Mouse (Mus musculus) embryonic facial prominence, embryonic 14.5 days (tissue): ENCODE results near the gene Pi16. TPM values are rescaled to one million over a fixed set of nuclear protein-coding genes. Genes with fewer than 3 reads are reported as not detected.

Experiments used
- ATAC-seq: fragments of 200-750 bp; cut with Nextera tagmentation; 2 replicates; pipeline ENCODE4 v1.8.0; 2017; ENCODE audit warnings: low read depth, moderate number of reproducible peaks, moderate TSS enrichment
- DNase-seq: peaks from one replicate; pipeline ENCODE4 v3.0.0-alpha.2; 2015; ENCODE audit warnings: low spot score
- H3K27ac ChIP-seq: fragments of 300-500 bp; sonication (generic); replicated peaks from 2 replicates; pipeline ENCODE4 v1.5.1; 2014; ENCODE audit warnings: low read depth, mild to moderate bottlenecking, low read length, moderate library complexity
- H3K27me3 ChIP-seq: fragments of 300-500 bp; sonication (generic); replicated peaks from 2 replicates; pipeline ENCODE4 v1.6.1; 2014; ENCODE audit warnings: low read length; ENCODE audit not compliant: control insufficient read depth, insufficient read depth
- H3K36me3 ChIP-seq: fragments of 300-500 bp; sonication (generic); 2 replicates; pipeline ENCODE4 v1.6.1; 2014; ENCODE audit warnings: low read length, mixed read lengths; ENCODE audit not compliant: control insufficient read depth, insufficient read depth
- H3K4me1 ChIP-seq: fragments of 300-500 bp; sonication (generic); 2 replicates; pipeline ENCODE4 v1.6.1; 2014; ENCODE audit warnings: antibody characterized with exemption, low read length; ENCODE audit not compliant: control insufficient read depth, insufficient read depth
- H3K4me2 ChIP-seq: fragments of 300-500 bp; sonication (generic); 2 replicates; pipeline ENCODE4 v1.6.1; 2014; ENCODE audit warnings: low read depth, mild to moderate bottlenecking, low read length, moderate library complexity, mixed read lengths
- H3K4me3 ChIP-seq: fragments of 300-500 bp; sonication (generic); 2 replicates; pipeline ENCODE4 v1.5.1; 2014; ENCODE audit warnings: low read depth, mild to moderate bottlenecking, low read length
- H3K9ac ChIP-seq: fragments of 300-500 bp; sonication (generic); 2 replicates; pipeline ENCODE4 v1.6.1; 2014; ENCODE audit warnings: low read depth, mild to moderate bottlenecking, low read length, moderate library complexity, mixed read lengths
- H3K9me3 ChIP-seq: fragments of 300-500 bp; sonication (generic); 2 replicates; pipeline ENCODE4 v1.6.1; 2016; ENCODE audit warnings: low read length; ENCODE audit not compliant: control insufficient read depth
- WGBS: fragments of 180-500 bp; shearing (Covaris S2); extraction: QIAGEN DNeasy Blood & Tissue Kit; methylation state at CpG from one replicate; pipeline ENCODE4 v1.1.7; 2014; 5-methylcytosine and 5-hydroxymethylcytosine counted together
- polyA plus RNA-seq: library from polyadenylated mRNA; unstranded; fragments of >200 nt; fragmentation: Nextera tagmentation; extraction: Ambion mirVana; gene quantifications from 2 replicates; pipeline ENCODE4 v1.2.1, GENCODE M21; 2014

Gene Pi16
- polyA plus RNA-seq, 1 experiment from 2014 or later, result 3.0 TPM

DNA sequence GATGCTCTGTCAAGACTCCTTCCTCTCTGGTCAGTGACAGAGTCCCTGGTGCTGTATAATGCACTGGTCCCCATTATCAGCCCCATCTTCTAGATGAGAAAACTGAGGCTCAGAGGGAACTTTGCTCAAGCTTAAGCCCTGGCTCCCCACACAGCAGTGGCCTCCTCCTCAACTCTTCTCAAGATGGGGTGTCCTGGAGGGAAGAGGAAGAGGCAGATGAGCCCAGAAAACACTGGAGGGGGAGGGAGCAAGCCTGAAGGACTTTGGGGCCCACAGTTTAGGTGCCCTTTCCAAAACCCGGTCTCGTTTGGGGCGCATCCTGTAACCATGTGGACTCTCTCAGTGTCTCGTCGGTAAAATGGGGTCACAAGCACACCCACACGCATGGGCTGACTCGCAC is 2.0 kb downstream of the Pi16 start:
- H3K36me3 ChIP-seq, result no peaks in the 10 kb centered on the region
- peaks cover 6% of the 10 kb centered on the region for H3K4me1 ChIP-seq
- no peak overlapping the region for H3K4me2 ChIP-seq
- H3K9ac ChIP-seq, result no peak overlapping the region
- ATAC-seq (no peak), DNase-seq (no peak)
- no peak overlapping the region for H3K4me3 ChIP-seq
- 84% methylated on average over 7 of the region's 7 CpGs for WGBS
- no peak overlapping the region for H3K27ac ChIP-seq
- H3K9me3 ChIP-seq, result no peaks in the 10 kb centered on the region
- peaks cover 25% of the 10 kb centered on the region for H3K27me3 ChIP-seq

DNA sequence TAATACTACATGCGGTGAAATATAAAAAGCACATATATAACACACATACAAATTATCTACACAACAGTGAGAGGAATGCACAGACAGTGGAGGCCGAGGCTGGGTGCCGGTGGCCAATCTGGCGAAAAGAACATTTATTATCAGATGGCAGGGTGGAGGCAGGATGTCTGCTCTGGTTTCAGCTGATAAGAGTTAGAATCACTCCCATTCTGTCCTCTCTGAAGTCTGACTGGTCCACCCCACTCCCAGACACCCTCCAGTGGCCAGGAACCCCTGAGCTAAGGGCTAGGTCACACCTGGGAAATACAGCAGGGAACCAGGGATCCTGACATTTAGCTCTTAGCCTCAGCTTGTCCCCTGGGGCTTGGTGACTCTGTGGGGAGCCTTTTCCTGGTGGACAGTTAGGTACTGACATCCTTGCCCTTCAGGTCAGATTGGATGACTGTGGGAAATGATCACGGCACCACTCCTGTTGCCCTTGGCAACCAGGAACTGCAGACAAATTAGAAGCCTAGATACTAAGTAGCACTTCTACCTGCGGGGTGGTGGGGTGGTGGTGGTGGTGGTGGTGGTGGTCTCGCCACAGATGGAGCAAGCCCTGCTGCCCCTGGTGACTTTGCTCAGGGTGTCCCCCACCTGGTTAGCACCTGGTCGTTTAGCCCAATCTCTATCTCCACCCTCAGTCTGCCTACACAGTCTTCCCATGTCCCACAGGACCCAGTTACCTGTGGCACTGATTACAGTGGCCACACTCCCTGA is 2.6 kb downstream of the Pi16 start:
- Histone ChIP-seq H3K9me3 (no peaks in the 10 kb centered on the region), H3K36me3 (no peaks in the 10 kb centered on the region), H3K4me1 (peaks cover 6% of the 10 kb centered on the region), H3K4me2 (no peak overlapping the region), H3K4me3 (no peak overlapping the region), H3K27me3 (peaks cover 25% of the 10 kb centered on the region), H3K27ac (no peak overlapping the region), H3K9ac (no peak overlapping the region)
- DNase-seq (no peak), ATAC-seq (no peak)
- 67% methylated on average over 7 of the region's 8 CpGs for WGBS

DNA sequence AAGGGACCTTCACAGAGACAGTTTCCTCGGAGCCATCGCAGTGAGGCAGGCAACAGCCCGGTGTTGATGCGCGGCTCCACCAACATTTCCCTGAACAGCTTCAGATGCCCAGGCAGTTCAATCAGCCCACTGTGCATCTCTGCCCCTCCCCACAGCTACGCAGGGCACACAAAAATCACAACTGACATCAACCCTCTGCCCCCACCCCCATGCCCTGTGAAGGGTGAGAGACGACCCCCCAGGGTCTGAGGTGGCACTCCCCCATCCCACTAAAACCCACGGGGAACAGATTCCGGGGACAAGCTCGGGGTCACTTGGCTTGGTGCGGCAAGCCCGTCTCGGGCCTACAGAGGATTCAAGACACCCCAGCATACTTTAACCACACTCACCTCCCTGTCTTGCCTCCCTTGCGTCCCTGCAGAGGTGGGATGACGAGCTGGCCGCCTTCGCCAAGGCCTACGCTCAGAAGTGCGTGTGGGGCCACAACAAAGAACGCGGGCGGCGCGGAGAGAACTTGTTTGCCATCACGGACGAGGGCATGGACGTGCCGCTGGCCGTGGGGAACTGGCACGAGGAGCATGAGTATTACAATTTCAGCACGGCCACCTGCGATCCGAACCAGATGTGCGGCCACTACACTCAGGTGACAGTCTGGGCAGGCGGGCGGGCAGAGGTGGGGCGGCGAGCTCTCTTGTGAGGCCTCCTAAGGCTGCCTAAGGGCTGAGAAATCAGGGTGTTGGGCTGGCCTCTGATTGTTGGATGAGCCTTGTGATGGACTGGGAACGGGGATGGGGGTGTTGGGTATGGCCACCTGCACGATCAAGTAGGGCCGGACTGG is 4.5 kb downstream of the Pi16 start:
- no peak overlapping the region for H3K27ac ChIP-seq

DNA sequence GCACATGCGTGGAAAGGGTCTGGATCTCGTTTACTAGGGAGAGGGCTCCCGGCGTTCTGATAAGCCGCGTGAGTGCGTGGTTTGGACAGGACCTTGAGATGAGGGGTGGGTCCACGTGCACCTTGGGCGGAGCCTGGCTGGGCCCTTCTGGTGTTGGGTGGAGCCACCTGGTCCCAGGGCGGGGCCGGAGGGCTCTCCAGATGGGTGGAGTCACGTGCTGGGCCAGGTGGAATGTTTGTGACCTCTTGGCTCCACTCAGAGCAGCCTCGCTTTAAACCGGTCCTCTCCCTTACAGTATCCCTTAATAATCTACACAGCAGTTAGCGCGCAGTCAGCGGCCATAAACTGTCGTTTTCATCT is 5.1 kb downstream of the Pi16 start:
- ATAC-seq, result peak; percentile 44

More for the DNA sequence above, 4.5 kb downstream of the Pi16 start:
- 14% methylated on average over 40 of the region's 41 CpGs for WGBS
- H3K4me1 ChIP-seq, result peaks cover 16% of the 10 kb centered on the region
- H3K9me3 ChIP-seq, result no peaks in the 10 kb centered on the region
- DNase-seq (no peak), ATAC-seq (peak; percentile 36)
- H3K4me3 ChIP-seq, result peak overlapping the region; percentile 13; the same call in 1 of the 2 replicates
- peaks cover 33% of the 10 kb centered on the region for H3K27me3 ChIP-seq
- H3K9ac ChIP-seq, result peak overlapping the region; percentile 42
- H3K4me2 ChIP-seq, result peak overlapping the region; percentile 35
- H3K36me3 ChIP-seq, result no peaks in the 10 kb centered on the region

DNA sequence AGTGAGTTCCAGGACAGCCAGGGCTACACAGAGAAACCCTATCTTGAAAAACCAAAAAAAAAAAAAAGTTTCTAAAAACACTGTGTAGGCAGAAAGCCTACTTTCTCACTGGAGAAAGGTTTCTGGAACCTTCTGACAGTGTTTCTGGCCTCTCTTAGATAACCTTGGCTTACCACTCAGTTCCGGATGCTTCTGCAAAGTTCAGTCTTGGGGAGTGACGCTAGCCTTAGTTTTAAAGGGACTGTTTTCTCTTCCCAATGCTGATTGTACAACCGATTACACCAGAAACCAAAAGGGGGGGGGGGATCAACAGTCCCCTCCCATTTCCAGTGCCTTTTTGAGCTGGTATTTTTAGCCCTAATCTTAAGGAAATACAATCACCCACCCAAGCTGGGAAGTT is 6.1 kb downstream of the Pi16 start:
- H3K27ac ChIP-seq, result no peak overlapping the region
- DNase-seq (no peak), ATAC-seq (no peak)
- no peaks in the 10 kb centered on the region for H3K9me3 ChIP-seq
- H3K36me3 ChIP-seq, result no peaks in the 10 kb centered on the region
- WGBS, result 87% methylated on average over 3 of the region's 3 CpGs
- peaks cover 41% of the 10 kb centered on the region for H3K27me3 ChIP-seq
- peaks cover 18% of the 10 kb centered on the region for H3K4me1 ChIP-seq
- H3K4me3 ChIP-seq, result no peak overlapping the region
- no peak overlapping the region for H3K9ac ChIP-seq
- H3K4me2 ChIP-seq, result no peak overlapping the region

More for the DNA sequence above, 5.1 kb downstream of the Pi16 start:
- no peaks in the 10 kb centered on the region for H3K36me3 ChIP-seq
- WGBS, result 17% methylated on average over 13 of the region's 18 CpGs
- H3K9ac ChIP-seq, result 0 out of 2 replicates have a peak overlapping the region, but pooled peaks have one; percentile 42
- peaks cover 37% of the 10 kb centered on the region for H3K27me3 ChIP-seq
- peak overlapping the region; percentile 35 for H3K4me2 ChIP-seq
- DNase-seq, result peak; percentile 41
- peaks cover 18% of the 10 kb centered on the region for H3K4me1 ChIP-seq
- H3K4me3 ChIP-seq, result 0 out of 2 replicates have a peak overlapping the region, but pooled peaks have one; percentile 13
- no peak overlapping the region for H3K27ac ChIP-seq
- no peaks in the 10 kb centered on the region for H3K9me3 ChIP-seq

DNA sequence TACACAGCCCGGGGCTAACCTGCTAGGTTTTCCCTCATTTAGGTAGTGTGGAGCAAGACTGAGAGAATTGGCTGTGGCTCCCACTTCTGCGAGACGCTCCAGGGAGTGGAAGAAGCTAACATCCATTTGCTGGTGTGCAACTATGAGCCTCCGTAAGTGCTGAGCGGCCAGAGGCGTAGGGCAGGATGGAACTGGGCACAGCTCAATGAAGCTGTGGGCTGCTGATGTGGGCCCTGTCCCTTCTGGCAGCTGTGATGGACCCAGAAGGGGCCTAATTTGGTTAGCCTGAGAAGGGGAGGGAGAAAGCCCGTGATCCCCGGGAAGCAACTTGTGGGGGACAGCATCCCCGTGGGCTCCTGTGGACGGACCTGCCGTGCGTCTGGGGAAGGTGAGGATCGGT is 8.4 kb downstream of the Pi16 start:
- 54% methylated on average over 13 of the region's 13 CpGs for WGBS
- DNase-seq, result no peak

DNA sequence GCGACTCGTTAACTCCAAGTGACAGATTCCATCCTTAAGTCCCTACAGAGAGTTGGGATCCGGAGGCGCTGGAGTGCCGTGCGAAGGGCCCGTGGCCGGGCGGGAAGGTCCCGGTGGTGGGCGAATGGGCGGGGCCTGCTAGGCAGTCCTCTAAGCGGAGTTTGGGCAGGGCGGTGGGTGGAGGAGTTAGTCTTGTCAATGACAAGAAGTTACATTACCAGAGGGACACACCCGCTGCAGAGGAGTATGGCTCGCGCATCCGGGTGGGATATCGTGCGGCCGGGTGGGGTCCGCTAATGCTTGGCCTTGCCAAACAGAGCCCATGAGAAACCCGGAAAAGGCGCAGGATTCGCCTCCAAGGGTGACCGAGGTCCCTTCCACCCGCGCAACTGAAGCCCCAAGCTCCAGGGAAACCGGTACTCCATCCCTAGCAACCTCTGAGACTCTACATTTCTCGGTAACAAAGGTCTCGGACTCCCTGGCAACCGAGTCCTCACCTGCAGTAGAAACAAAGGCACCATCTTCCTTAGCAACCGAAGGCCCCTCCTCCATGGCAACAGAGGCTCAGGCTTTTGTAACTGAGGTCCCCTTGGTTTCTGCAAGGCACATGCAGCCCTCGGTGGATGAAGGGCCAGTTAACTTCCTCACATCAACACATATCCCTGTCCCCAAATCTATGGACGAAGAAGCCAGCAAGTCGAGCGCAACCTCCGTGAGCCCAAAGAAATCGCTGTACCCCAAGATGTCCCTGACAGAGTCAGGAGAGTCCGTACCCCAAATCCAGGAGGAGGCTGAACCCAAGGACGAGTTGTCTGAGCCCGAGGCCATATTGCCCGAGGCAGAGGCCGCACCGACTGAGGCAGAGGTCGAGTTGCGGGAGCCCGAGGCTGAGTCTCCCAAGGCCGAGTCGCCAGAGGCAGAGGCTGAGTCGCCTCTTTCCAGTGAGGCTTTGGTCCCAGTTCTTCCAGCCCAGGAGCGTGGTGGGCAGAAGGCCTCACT is 9.3 kb downstream of the Pi16 start:
- peak overlapping the region; percentile 30 for H3K4me3 ChIP-seq
- no peaks in the 10 kb centered on the region for H3K9me3 ChIP-seq
- DNase-seq (peak; percentile 58), ATAC-seq (peak; percentile 48; the same call in 1 of the 2 replicates)
- WGBS, result 15% methylated on average over 41 of the region's 52 CpGs
- H3K27ac ChIP-seq, result no peak overlapping the region
- H3K4me1 ChIP-seq, result peaks cover 18% of the 10 kb centered on the region
- H3K36me3 ChIP-seq, result peaks cover 12% of the 10 kb centered on the region
- H3K27me3 ChIP-seq, result peaks cover 27% of the 10 kb centered on the region
- H3K4me2 ChIP-seq, result peak overlapping the region; percentile 58
- H3K9ac ChIP-seq, result peak overlapping the region; percentile 48

More for the DNA sequence above, 8.4 kb downstream of the Pi16 start:
- H3K27me3 ChIP-seq, result peaks cover 37% of the 10 kb centered on the region
- no peak overlapping the region for H3K4me2 ChIP-seq
- peak overlapping the region; percentile 48 for H3K9ac ChIP-seq
- H3K4me3 ChIP-seq, result no peak overlapping the region
- H3K4me1 ChIP-seq, result peaks cover 18% of the 10 kb centered on the region
- no peak for ATAC-seq
- 0 out of 2 replicates have a peak, but pooled peaks cover 3% of the 10 kb centered on the region for H3K36me3 ChIP-seq
- no peaks in the 10 kb centered on the region for H3K9me3 ChIP-seq
- H3K27ac ChIP-seq, result no peak overlapping the region

DNA sequence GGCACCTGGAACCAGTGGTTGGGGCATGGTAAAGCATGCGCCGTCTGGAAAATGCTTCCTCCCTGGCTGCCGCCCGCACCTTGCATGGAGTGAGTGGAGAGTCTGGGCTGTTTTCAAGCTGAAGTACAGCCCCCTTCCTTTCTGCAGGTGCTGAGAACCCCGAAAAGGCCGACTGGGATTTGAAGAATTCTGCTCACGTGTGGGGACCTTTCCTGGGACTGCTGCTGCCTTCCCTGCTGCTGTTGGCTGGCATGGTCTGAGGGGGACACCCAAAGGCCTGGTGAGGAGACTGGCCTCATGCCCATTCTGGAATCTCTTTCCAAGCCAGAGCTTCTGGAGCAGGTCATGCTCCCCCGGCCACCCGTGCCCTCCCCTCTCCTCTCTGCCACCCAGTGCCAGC is 10.2 kb downstream of the Pi16 start:
- peaks cover 18% of the 10 kb centered on the region for H3K27me3 ChIP-seq
- no peak overlapping the region for H3K4me2 ChIP-seq
- 82% methylated on average over 9 of the region's 9 CpGs for WGBS
- peaks cover 20% of the 10 kb centered on the region for H3K36me3 ChIP-seq
- no peak overlapping the region for H3K4me3 ChIP-seq
- H3K27ac ChIP-seq, result no peak overlapping the region
- H3K4me1 ChIP-seq, result peaks cover 12% of the 10 kb centered on the region
- ATAC-seq (no peak), DNase-seq (no peak)
- H3K9ac ChIP-seq, result no peak overlapping the region
- H3K9me3 ChIP-seq, result no peaks in the 10 kb centered on the region
